Mouse (Mus musculus) right cerebral cortex, postnatal 10 days (tissue): Measurements from ENCODE around the gene Abhd5.

ENCODE experiments used
- DNase-seq, 2 experiments: peaks; one replicate each; pipeline ENCODE4 v3.0.0; 2021; ENCODE audit warnings: low spot score in 2 of 2

Gene Abhd5

DNA sequence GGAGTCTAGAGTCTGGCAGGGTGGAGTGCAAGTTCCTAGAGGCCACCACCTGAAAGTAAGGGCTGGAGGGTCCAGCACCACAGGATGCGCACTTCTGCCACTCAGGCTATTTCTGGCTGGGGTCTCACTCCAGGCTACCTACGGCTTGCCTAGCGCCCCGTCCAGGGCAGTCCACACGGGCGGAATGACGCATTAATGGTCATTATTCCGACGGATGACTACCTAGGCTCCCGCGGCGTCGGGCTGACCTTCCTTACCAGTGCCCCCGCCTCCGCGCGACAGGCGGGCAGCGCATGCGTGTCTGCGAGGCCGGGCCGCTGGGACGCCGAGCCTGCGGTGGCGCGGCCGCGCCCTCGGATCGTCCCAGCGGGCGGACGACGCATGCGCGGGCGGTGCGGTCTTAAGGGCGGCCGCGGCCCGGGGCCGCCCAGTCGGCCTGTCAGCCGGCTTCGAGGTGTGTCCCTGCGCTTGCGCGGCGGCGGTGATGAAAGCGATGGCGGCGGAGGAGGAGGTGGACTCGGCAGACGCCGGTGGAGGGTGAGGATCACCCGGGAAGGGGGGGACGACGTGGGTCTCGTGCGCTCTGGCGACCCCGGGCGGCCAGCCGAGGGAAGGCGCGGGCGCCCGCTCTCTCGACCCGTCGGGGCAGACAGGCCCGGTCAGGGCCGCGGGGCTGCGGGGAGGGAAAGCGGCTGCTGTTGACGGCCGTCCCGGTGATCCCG, at the start of gene Abhd5:
Gene Abhd5, plus strand, starts transcription at position 306 of the 722 bp plus-strand sequence.
- DNase-seq, result peak; percentile 96

DNA sequence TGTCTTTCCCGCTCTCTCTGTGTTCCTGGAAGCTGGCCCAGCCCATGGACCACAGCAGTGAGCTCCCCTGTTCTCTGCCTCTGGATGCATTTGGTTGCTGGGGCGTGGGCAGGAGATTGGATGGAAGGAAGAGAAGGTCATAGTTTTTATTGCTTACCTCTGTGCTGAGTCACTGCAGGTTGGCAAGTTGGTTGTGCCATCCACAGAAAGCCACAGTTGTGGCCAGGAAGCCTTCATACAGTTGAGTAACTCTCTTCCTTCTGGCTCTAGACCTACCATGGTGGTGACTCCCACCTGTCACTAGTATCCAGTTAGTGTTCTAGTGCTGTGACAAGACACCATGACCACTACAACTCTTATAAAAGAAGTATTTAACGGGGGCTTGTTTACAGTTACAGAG, 46.1 kb upstream of the Abhd5 start:
- DNase-seq, result no peak

DNA sequence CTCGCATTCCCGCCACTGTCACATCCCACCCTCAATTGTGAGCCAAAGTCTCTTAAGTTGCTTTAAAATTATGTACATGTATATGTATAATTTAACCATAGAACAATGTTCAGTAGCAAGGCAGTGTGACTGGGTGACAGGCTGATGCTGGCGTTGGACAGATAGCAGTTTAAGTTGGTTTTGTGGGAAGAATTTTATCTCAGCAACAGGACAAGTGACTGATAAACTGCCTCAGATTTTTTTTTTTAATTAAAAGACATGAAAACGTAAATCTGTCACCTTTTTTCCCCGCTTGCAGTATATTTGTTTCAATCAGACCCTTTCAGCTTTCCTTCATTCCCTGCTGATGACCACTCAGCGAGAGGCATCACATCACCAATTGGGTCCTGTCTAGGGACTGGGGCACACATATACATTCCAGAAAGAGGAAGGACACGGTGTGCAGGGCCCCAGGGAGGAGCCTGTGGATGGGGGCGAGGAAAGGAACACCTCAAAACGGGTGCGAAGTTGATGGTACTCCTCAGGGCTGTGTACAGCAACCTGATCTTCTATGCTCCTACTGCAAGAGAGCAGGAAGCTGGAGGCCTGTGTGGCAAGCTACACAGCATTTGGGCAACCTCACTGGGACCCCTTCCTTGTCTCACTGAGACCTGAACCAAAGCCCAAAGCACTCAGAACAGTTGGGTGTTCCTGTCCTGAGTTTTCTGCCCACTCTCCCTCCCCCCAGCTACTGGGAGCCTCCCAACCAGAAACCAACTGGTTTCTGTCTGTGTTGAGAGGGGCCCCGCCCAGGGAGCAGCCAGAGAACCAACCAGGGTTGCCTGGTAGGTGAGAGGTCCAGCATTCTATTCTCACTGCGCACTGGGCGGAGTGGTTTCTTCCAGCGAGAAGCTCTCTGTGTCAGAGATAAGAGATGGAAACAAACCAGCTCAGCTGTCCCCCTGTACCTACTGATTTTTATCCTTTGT, 42.1 kb upstream of the Abhd5 start:
- DNase-seq, result no peak

DNA sequence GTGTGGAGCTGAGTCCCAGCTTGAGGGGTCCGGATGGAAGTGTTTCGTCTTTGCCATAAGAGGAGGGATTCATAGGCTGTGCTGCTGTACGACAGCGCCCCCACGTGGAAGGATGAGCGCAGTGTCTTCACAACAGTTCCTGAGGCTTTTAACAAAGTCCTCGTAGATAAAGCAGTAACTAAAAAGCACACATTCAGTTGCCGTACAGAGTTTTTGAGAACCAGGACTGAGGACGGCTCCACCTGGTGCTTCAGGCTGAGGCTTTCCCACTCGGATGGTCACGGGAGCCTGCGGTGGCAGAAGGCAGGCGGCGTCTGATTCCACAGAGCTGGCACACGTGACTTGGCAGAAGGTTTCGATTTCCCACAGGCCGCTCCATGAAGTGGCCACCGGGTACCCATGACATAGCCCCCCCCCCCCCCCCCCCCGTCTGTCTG, 40.8 kb upstream of the Abhd5 start:
- peak; percentile 86 to 89 for DNase-seq

DNA sequence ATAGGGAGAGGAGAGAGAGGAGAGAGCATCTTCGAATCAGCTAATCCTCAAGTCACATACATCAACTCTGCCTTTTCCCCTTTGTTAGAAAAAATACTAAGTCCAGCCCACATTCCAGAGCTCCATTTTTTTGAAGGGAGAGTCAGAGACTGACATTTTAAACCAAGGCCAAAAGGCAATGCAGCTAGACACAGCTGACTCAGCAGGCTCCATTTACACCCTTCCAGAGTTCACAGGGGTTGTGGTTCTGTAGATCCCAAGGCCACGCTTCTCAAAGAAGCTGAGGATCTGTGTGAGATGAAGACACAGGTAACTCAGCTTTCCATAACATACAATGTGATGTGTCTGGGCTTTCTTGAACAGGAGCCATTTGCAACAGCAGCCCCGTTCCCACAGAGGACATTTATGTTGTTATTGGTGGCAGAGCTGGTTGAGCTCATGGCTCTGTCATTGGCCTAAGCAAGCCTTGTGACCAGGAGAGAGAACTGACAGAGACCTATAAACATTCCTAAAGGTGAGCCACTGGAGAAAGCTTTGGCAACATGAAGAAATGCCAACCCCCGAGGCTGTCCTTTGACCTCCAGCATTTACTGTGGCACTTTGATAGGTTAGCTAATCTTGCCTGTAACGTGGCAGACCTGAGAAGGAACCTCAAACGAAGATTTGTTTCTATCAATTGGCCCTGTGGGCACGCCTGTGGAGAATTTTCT, 40.2 kb upstream of the Abhd5 start:
- DNase-seq, result no peak

DNA sequence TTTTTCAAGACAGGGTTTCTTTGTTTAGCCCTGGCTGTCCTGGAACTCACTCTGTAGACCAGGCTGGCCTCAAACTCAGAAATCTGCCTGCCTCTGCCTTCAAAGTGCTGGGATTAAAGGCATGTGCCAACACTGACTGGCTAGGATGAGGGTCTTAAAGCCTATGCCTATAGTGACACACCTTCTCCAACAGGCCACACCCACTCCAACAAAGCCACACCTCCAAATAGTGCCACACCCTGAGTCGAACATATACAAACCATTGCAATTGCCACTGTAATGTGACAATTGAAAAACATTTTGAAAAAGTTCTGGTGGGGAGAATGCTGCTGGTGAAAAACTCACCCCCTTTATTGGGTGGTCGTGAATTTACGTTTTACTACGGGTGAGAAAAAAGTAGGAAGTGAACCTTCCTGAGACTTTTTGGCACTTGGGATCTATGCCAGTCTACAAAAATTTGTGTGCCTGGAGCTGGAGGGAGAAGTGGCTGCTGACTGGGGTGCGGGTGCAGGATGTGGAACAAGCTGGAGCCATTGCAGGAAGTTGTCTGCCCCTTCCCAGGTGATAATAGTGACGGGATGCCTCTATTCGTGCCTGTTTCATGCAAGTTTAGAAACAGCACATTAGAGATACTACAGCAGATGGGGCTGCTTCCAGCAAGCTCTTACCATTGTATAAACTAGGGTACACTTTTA, 39.0 kb upstream of the Abhd5 start:
- DNase-seq, result peak in 1 of 2 experiments; percentile 17

DNA sequence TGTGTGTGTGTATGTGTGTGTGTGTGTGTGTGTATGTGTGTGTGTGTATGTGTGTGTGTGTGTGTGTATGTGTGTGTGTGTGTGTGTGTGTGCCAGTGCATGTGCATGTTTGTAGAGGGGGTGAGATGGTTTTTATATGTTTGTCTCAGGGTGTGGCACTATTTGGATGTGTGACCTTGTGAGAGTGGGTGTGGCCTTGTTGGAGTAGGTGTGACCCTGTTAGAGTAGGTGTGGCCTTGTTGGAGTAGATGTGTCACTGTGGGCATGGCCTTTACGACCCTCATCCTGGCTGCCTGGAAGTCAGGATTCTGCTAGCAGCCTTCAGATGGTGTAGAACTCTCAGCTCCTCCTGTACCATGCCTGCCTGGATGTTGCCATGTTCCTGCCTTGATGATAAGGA, 38.3 kb upstream of the Abhd5 start:
- peak in 1 of 2 experiments; percentile 11 for DNase-seq

DNA sequence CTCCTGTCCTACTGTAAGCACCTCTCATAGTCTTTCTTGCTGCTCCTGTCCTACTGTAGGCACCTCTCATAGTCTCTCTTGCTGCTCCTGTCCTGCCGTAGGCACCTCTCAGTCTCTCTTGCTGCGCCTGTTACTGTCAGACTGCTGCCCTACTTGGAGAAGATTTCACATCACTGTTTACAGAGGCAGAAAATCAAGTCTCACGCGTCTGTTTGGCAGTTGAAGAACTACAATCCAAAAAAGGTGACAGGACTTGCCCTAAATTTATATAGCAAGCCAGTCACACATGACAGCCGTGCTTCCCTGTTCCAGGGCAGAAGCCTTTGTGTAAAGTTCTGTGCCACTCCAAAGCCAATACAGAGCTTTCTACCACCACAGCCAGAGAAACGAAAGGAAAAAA, 37.0 kb upstream of the Abhd5 start:
- peak in 1 of 2 experiments; percentile 13 for DNase-seq

DNA sequence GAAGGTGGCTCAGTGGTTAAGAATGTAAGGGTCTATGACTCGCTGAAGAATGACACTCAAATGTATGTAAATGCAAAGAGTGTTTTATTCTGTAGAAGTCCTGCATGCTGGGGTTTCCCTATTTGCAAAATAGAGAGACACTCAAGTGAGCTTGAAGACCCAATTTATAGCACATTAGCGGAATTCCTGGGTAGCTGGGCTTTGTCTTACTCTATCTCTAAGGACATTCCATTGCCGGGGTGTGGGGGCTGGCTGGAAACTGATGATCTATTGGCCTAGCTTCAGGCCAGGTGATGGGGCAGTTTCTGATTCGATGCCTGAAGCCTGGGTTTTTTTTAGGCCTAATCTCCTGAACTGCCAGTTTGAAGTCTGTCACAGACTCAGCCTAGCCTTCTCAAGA, 36.5 kb upstream of the Abhd5 start:
- DNase-seq, result no peak

DNA sequence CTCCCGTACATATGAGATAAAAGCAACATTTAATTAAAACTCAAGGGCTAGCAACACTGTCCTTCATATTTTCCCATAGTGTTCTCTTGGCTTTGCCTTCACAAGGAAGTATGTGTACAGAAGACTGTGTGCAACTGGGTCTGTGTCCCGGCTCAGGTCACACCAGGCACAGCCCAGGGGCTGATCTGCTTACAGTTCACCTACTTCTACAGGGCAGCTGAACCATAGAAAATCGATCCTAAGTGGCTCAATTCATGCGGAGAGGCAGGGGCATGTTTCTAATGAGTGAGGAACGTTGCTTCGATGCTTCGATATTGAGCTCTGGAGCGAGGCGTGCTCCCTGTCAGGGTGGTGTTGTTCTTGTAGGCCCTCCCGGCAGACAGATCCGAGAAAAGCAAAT, 35.9 kb upstream of the Abhd5 start:
- DNase-seq, result no peak

DNA sequence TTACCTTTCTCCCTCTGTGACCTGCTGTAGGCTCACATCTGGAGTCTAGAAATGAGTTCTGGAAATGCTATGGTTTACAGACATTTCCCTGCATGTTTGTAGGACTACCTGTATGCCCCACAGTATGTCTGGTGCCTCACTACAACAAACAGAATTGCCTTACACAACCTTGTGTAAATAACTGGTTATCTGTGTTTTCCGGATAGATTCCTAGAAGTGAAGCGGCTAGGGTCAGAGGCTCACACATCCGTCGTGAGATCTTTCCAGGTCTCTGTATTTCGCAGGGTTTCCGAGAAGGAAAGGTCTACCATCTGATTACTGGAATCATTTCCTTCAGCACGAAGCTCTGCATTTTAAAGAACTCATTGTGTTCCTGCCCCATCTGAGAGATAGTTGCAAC, 34.8 kb upstream of the Abhd5 start:
- DNase-seq, result no peak

DNA sequence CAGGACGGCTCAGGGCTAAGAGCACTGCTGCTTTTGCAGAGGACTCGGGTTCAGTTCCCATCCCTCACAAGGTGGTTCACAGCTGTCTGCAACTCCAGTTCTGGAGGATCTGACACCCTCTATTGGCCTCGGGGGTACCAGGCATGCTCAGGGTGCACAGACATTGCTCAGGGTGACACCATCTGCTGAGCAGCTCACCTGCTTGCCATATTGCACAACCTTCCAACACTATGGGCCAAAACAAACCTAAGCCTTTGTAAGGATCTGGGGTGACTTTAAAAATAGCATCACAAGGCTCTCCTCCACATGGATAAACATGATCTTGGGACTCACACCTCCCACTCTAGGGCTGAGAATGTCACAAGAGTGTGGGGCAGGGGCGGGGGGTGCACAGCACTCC, 30.8 kb upstream of the Abhd5 start:
- no peak for DNase-seq

DNA sequence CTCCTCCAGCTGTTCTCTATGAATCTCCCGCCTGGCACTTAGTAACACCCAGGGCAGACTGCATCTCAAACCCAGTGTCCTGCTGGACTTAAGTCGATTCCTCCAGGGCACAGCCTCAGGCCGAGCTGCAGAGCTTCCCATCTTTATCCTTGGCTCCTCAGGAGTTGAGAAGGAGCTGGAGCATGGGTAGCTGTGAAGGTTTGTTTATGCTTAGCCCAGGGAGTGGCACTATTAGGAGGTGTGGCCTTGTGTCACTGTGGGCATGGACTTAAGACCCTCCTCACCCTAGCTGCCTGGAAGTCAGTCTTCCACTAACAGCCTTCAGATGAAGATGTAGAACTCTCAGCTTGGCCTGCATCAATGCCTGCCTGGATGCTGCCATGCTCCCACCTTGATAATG, 29.1 kb upstream of the Abhd5 start:
- DNase-seq, result no peak

DNA sequence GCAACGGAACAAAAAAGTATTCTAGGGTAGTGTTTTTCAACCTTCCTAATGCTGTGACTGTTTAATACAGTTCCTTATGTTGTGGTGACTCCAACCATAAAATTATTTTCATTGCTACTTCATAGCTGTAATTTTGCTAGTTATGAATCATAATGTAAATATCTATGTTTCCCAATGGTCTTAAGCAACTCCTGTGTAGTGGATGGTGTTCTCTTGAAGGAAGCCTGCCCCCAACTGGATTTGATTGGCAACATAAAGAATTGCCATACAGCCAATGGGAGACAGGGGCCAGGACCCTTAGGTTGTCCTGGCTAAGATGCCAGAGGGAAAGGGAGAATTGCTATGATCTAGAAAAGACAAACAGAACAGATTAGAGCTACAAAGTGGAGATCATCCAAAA, 25.4 kb upstream of the Abhd5 start:
- no peak for DNase-seq

DNA sequence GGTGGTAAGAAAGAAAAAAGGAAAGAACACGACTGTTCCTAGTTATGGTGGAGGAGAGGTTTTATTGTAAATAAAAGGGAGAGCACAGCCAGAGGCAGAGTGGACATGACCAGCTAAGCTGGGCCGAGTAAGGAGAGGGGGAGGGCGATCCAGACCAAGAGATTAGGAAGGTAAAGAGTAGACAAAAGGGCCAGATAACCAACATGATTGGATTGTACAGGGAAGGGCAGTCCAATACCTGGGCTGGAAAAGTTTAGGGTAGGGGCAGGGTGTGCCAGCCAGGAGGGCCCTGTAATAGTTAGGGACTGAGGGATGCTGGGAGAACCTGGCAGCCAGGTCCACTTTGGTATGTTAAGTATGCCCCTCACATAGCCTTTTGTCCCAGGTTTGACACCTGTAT, 23.2 kb upstream of the Abhd5 start:
- no peak for DNase-seq

DNA sequence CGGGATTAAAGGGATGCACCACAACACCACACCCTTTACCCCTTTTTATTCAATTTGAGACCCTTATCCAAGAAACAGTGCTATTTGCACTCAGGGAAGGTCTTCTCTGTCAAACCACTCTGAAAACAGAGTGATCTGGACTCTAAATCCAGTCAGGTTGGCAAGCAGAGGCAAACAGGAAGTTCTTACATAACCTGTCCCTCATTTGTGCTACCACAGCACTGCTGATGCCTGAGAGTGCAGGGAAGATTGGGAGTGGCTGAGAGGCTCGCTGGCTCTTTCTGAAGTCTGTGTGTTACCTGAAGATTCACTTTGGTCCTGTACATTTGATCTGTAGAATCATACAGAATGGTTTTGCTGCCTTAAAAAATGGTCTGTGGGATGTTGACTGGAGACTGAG, 14.7 kb upstream of the Abhd5 start:
- no peak for DNase-seq

DNA sequence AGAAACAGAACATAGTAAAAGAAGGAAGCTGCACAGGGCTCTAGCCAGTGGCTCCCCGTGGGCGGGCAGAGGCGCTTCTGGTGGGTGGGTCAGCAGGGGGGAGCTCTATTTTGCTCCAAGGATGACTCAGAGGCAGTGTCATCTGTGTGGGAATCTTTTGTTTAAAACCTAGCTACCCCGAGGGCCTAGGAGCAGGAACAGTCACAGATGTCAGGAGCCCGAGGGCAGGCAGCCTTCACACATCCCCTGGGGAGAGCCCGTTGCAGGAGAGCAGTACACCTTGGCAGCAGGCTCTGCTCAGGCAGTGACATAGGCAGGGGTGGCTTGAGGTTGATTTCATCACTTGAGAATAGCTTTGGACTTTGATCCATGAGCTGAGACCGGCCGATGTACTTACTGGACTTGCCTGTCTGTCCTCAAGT, 13.9 kb upstream of the Abhd5 start:
- DNase-seq, result no peak

DNA sequence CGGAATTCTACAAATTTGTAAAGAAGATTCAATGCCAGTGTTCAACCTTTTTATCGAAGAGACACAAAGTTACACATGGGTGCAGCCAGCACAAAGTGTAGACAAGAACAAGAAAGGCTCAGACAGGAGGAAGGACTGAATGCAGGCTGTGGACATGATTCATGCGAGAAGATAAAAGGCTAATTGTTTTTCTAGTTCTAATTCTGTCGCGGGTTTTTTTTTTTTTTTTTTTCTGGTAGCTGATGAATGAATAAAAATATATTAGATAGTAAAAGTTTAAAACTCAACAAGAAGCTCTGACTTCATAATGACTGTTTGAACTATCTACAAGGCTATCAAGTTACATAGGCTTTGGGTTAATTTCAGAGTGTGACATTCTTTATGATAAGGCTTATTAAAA, 11.4 kb upstream of the Abhd5 start:
- DNase-seq, result no peak

DNA sequence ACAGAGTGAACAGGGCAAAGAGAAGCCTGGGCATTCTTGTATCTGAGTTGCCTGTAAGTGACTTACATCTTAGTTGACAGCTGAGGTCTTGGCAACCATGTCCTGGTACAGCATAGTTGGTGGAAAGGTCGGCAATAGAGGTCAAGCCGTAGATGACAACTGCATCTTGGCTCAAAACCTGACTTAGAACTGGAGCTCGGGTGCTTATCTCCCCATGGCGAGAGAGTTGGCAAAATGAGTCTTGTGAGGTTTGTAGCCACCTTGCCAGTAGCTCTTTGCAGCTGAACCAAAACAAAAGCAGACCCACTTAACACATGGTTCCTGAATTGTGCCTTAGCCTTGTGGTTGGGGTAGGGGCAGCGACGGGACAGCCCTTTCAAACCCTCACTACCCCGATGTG, 8.0 kb upstream of the Abhd5 start:
- DNase-seq, result no peak

DNA sequence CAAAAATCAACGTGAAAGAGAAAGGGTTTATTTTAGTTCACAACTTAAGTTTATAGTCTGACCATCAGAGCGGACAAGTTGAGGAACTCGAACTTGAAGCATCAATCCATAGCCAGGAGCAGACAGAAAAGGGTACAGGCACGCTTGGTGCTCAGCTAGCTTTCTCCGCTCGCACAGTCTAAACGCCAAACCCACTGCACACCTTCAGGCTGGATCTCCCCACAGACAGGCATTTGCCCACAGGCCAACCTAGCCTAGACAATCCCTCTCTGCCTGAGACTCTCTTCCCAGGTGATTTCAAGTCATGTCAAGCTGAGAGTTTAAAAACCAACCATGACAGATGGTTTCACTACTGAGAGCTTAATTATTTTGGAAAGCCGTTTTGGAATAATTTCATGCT, 6.8 kb upstream of the Abhd5 start:
- no peak for DNase-seq

DNA sequence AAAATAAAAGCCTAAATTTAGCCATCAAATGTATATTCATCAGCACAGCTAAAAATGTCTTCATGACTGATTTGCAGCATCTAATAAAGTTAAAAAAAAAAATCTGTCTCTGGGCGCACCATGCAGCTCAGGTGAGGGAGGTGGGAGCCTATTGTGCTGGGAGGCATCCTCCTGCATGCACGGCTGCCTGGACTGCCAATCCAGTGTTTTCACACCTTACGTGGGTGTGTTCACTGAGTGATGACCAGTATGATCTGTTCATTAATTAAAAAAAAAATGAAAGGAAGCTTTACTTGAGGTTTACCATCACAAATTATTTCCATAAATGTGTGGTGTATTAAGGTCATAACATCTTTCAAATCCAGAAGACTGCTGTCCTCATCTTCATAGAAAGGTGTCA, 6.1 kb upstream of the Abhd5 start:
- no peak for DNase-seq

DNA sequence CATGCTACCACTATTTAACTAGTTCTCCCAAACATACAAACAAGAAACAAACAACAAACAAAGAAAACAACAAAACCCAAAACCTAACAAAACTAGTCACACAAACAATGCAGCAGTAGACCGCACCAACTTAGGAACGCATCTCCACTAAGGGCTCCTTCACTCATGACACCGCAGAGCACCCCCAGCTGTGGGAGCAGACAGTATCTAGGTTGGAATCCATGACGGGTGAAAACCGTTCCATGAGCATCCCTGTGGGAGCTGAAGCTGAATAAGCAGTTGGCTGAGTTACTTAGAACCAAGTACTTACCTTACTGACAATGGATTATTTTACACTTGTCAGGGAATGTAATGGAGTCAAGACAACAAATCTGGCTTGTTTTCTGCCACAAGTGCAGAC, 5.3 kb upstream of the Abhd5 start:
- DNase-seq, result no peak
